Mouse (Mus musculus) layer of hippocampus, adult 9-10 months (tissue): Measurements from ENCODE around the gene Loxl1.
A peak's percentile ranks its signal among the peaks of the same experiment; 100 is the strongest.

ENCODE experiments used
- DNase-seq: peaks from one replicate; pipeline ENCODE4 v3.0.0; 2022; ENCODE audit warnings: low spot score

Gene Loxl1

DNA sequence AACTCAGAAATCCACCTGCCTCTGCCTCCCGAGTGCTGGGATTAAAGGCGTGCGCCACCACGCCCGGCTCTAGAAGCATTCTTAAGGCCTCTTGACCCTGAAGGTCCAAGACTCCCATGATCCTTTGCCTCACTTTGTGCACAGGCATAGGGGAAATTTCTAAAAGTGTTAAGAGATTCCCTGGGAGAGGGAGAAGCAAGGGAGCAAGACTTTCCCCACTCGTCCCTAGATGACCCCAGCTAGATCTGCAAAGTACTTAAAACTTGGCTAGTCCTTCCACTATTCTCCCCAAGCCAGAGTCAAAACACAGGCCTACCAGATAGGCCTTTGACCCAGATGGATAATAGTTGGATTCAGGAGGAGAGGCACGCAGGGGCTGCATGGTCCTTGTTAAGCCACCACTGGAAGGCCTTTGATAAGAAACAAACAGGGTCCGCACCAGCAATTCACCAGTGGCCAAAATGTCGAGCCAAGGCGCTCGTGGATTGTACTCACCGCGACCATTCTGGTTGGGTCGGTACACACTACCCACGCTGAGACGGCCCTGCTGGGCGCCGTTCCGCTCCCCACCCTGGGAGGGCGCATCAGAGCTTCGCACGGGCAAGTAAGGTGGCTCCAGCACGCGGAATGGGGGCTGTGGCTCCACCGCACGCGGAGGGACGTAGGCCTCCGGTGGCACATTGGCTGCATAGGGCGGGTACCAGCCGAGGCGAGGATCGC is 1.6 kb downstream of the Loxl1 start:
- no peak for DNase-seq

DNA sequence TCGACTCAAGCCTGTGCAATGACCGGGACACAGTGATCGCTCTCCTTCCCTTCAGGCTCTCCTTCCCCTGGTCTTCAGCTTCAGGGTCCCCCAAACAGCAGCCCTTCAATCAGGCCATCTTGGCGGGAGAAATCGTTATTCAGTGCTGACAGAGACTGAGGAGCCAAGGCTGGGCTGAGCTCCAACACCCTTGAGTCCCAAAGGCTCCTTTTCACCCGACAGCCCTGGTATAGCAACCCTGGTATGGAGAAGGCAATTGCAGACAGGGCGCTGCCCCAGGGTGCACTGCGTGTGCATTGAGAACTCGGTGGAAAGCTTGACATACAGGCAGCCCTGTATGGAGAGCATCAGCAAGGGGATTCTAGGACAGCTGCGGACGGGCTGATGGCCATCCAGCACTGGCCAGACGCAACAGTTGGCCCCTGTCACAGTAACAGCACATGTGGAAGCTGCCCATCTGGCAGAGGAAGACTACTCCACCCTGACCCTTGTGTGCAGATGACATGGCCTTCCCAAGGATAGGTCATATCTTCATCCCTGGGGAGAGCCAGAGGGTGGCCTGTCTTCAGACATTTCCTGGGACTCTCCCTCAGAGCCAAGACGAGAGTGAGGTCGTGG is 2.8 kb downstream of the Loxl1 start:
- no peak for DNase-seq

DNA sequence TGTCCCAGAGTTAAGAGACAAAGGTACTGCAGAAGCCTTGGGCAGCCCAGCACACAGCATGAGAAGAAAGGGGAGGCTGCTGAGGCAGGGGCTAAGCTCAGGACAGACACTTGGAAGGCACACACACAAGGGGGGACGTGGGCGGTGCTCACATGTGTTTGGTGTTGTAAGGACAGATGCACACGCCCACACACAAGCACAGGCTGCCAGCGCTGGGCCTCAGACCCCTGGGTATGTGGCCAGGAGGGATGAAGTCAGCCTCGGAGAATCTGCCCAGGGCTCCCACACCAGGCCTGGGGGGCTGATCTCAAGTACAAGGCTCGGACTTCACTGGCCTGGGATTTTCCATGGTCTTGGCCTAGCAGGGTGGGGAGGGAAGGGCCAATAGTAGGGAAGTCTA is 4.6 kb downstream of the Loxl1 start:
- no peak for DNase-seq

DNA sequence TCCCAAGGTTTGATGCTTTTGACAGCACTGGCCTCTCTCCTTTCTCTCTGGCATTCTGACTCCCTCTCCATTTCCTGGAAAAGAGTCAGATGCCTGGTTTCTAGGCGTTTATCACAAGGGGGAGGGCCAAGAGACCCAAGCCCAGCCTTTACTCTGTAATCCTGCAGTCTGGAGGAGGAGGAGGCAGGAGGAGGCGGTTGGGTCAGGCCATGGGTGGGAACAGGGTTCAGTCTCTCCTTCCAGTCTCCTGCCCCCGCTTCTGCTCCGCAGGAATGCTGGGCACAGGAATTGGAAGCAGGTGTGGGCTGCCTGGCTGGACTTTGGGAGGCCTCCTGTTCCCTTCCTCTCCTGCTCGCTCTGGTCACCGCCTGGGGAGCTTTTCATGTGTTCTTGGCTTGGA is 7.3 kb downstream of the Loxl1 start:
- no peak for DNase-seq

DNA sequence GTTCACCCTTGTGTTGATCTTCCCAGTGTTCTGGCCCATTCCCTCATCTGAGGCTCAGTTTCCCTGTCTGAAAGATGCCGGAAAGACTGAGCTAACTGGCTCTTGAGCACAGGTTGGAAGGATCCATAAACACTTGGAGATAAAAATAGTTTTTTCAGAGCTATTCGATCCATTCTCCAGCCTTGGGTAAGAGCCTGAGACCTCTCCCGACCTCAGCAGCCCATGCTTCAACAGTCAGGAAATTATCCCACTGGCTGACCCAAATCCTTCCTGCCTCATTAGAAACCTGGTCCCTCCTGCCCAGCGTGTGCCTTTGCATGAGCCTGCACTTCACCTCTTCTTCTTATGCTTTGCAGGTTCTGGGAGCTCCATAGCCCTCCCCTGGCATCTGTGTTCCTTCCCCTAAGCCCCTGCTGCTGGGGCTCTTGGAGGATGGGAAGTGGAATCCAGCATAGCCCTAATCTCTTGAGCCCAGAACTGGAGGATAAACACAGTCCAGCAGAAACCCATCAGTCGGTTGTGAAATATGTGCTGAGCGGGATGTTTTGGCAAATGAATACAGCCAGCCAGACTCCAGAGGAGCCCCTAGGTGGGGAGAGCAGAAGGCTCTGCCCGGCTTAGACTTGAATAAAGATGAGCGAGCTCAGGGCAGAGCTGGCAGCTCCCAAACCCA is 9.3 kb downstream of the Loxl1 start:
- no peak for DNase-seq

DNA sequence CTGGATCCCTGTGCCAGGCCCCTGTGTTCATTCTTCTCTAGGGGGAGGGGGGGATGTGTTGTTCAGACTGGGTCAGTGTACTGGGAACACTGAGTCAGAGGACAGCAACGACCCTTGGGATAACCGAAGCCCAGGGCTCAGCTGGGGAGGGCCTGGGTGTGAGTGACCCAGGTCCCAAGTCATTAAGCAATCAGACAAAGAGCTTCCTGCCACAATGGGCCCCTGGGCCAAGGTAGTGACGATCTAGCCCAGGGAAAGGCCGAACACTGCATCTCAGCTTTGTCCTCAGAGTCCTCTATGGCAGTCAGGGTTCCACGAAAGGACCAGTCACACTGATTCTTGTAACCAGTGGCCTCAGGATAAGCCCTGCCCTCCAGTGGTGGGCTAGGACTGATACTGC is 9.9 kb downstream of the Loxl1 start:
- no peak for DNase-seq

DNA sequence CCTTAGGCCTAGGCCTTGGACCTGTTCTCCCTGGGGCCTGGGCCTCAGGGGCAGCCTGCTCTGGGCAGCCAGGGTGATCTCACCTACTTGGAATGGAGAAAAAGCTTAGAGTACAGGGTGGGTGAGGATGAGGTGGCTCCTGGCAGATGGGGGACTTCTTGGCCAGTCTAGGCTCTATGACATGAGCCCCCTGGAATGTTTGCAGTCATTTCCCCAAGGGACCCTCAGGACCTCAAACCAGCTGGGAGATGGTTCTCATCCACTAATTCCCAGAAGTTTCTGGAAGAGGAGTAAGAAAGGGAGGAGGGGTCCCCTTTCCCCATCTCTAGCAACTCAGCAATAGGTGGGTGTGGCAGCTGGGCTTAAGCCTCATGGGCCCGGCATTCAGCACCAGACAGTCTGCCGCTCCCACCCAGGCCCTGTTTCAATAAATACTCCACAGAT is 13.6 kb downstream of the Loxl1 start:
- no peak for DNase-seq

DNA sequence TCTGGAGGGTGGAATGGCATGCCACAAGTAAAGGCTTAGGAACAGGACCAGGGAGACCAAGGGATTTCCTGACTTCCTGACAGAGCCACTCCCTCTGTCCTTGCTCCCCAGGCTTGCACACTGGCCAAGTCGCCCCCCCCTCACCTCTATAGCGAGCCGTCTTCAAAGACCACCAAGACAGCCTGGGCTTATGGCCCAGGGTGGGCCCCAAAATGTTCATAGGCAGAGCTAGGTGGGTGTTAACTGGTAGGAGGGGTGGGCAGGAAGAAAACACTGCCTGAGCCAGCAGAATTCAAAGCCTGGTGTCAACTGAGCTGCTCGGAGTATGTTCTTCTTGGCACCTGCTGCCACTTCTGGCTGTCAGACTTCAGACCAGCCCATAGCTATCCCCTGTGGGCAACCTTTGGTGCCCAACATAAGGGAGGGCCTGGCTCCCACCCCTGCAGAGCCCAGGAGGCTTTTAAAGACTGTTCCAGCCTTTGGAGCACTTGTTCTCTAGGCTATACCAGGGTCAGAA is 15.0 kb downstream of the Loxl1 start:
- no peak for DNase-seq

DNA sequence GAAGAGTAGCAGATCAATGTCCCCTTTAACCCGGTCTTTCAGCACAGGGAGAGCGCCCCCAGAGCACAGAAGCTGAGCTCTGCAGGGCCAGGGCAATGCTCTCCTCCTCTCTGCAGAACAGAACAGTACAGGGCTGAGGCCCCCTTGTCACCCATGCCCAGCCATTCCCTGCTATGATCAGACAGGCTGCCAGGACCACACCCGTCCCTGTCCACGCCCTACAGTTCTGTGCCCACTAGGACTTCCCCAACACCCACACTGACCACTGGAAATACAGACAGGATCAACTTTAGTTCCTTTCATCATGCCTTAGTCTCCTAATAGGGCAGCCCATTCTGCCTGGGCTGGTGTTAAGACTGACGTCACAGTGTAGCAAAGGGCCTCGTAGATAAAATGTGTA is 15.9 kb downstream of the Loxl1 start:
- DNase-seq = no peak

DNA sequence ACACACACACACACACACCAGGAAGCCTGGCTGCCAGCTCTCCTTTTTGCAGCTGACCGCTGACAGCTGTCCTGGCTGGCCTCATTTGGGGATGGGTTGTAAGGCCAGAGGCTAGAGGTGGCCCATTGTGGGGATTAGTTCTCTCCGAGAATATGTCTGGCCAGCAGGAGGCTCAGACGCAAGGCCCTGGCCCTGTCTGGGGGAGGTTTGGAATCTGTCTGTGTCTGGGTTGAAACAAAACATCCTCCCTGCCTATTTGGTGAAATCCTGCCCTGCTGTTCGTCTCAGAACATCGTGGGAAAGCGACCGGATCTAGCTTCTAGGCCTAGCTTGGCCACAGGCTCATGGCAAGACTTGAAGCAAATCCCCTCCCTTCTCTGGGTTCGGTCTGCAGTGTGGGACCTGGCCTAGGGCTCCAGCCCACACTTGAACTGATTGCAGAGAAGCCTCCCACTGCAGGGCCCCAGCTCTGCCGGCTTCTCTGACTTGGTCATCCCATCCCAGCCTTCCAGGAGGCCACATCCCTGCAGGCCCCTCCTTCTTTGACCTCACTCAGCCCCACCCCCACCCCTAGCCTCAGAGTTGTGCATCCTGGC is 17.1 kb downstream of the Loxl1 start:
- no peak for DNase-seq

DNA sequence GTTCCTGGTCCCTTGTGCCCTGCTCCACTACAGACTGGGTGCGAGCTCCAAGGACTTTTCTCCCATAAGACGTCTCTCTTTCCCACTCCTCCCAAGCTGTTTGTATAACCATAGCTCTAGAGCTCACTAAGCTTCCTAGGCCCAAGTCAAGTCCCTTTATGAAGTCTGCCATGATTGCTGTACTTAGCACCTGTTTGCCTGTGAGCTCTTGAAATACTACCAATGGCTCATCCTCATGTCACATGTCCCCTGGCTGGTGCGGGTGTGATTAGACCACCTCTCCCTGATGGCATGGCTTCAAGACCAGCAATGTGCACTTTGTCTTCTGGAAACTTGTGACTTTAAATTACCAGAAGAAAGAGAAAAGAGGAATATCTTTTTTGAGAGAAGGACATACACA is 17.6 kb downstream of the Loxl1 start:
- DNase-seq = no peak

DNA sequence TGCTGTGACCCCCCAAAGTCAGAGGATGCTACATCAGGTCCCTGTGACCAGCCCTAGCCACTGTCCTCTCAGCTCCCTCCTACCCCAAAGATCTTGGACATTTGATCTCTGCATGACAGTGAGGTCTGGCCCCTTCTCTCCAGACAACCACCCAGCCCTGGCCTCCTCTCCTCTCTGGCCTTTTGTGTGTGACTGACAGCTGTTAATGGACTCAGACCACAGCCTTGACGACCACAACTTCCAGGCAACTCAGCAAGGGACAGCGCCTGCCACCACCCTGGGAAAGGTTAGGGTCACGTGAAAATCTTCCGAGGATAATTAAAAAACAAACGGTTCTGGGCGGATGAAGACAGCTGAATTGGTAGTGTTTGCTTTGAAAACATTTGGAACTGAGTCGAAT is 18.5 kb downstream of the Loxl1 start:
- no peak for DNase-seq

DNA sequence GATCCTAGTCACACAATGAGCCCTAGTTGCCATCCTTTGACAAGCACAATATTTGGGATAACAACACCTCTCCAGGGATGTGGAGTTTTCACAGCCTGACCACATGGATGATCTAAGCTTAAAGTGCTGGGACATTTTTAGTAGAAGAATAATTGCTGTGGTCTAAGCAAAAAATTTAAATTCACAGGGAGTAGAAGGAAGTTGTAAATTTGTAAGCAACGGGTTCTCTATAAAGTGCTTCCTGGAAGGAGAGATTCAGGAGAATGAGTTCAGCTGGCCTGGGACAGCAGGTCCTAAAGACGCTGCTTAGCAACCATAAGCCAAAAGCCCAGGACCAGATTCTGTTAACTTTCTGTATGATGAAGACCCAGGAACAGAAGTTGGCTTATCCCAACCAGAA is 23.1 kb downstream of the Loxl1 start:
- DNase-seq = no peak

DNA sequence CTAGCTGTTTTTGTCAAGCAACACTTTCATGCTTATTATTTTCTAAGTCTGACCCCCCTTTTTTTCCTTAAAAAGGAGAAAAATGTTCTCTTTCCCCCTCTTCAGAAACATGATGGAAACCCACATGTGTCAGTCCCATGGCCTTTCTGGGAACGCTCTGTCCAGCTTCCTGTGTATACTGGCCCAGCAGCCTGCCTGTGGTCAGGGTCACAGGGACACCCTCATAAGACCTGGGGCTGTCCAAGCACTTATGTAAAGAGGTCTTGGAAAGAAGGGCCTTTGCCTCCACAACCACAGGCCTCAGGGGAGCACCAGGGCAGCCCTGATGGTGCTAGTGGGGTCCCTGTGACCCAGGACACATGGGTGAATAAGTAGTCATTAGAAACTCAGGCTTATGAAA is 23.9 kb downstream of the Loxl1 start:
- no peak for DNase-seq

DNA sequence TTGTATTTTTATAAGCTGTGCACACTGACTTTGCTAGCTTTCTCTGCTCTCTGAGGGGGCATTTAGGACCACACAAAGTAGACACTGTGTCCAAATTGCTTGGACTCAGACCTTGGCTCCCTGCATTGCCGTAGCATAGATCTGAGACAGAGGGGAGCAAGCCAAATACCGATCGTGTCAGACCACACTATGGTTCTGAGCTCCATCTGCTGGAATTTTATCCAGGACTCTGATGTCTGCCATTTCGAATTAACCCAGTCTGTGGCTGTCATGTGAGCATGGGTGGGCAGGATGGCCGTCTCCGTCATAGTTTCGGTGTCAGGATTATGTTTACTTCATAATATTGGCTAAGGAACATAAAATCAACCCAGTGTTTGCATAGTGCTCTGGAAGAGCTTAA is 29.6 kb downstream of the Loxl1 start:
- DNase-seq = no peak

DNA sequence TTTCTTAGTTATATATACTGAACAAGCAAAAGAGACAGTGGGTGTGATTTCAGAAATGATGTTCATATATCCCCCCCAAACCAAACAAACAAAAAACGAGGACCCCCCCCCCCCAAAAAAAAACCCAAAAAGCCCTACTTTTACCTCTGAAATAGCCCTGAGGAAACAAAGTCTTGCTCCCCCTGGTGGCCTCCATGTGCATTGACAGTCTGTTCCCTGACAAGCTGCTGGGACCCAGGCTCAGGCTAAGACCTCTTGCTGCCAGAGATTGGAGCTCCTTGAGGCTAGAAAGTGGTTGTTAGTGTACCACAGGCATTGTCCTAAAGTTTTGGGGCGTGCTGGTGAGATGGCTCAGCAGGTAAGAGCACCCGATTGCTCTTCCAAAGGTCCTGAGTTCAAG is 31.4 kb downstream of the Loxl1 start:
- no peak for DNase-seq

DNA sequence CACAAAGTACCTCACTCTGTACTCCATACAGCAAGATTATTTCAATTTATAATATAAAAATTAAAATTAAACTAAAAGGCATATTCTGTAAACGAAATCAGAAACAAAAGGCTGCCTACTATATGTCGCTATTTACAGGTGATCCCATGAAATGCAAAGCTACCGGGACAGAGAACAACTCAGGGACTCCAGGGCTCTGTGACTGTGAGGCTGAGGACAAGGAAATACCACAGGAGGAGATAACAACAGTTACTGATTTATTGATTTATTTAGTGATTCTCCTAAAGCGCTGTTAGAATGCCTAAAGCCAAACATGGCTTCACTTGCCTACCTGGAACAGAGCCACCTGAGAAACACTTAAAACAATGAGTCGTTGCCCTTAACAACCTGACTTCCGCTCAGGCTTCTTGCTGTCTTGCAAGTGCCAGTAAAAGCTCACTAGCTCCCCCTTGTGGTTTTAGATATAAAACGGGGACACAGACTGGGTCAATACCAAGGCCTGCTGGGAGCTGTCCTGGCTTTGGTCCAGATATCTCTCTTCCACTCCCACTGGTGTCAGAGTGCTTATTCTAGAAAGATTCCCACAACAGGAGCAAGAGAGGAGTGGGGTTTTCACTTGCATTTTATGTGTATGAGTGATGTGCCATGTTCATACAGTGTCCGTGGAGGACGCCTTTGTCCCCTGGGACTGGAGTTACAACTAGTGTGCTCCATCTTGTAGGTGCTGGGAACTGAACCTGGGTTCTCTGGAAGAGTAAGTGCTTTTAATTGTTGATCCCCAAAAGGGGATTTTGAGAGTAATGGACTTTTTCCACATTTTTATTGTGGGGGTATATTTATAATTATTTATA is 32.5 kb downstream of the Loxl1 start:
- peak; percentile 61 for DNase-seq

DNA sequence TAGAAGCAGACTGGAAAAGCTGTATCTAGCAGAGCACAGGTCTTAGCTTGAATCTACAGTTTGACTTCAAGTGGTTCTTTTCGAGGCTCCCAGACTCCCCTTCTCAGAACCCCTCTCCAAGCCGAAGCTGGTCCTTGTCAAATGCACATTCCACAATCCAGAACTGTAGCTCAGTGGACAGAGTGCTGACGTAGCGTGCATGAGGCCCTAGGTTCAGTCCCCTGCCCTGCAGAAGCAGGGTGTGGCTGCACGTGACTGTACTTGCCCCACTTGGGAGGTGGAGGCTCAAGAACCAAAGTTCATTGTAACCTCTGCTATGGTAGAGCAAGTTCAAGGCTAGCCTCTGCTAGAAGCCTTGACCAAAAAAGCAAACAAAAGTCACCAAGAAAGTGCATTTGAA is 33.2 kb downstream of the Loxl1 start:
- DNase-seq = no peak

DNA sequence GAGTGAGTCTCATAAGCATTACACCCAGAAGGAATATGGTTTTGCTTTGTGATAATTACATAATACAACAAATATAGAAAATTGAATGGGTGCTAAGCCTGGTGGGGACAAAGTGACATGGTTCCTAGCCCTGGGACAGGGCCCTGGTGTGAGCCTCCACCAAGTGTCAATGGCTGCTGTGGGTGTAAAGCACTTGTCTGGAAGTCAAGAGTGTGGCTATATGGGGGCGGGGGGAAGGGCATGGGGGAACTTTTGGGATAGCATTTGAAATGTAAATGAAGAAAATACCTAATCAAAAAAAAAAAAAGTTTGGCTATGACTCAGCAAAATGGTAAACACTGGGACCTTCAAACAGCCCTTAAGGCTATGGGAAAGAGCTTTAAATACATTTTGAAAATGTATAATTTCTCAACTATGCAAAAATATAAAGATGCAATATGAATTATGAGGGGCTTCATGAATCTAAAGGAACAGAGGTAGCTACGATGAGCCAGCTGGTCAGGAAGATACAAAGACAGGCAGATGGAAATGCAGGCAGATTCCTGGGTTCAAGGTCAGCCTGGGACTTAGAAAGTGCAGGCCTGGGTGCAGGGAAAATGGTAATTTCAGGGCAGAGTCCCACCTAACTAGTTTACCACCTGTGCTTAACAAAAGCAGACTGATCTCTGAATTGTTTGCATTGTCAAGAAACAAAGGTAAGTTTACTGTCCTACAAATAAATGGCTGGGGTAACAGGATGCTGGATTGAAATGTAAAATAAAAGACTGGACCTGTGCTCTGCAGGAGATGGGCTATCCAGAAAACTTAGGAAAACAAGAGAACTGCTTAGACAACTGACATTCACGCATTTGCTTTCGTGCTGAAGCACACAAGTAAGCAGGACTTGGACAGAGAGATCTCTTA is 33.9 kb downstream of the Loxl1 start:
- no peak for DNase-seq

DNA sequence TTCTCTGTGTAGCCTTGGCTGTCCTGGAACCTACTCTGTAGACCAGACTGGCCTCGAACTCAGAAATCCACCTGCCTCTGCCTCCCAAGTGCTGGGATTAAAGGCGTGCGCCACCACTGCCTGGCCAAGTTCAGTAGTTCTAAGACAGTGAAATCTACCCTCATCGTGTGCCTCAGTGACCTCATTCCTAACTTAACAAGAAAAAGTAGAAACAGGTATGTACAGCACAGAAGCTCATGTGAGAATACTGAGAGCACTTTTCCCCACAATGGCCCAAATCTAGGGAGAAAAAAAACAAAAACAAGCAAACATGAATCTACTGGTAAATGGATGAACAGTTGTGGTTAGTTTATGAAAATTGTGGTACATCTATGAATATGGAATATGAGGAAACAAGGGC is 34.7 kb downstream of the Loxl1 start:
- DNase-seq = no peak

DNA sequence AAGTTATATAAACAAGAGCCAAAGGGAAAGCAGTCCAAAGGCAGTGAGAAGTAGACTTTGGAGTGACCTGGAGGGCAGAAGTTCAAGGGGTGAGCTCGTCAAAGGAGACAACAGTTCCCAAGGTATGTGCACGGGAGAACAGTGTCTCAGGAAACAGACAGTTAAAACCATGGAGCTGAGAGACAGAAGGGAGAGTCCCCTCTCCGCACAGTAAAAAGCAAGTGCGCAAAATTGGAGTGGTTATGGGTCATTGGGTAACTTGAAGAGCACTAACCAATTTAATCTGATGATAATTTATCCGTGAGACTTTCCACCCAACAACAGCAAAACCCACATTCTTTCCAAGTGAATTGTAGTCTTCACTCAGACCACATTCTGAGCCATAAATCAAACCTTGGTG is 36.6 kb downstream of the Loxl1 start:
- DNase-seq = no peak
